Mouse (Mus musculus) kidney, adult 11 months (tissue): Measurements from ENCODE around the gene Lce1c.
"Not testable (repeated sequence)": the region's sequence is repeated elsewhere in the genome, so short reads cannot be mapped to it uniquely, and the experiment has no call there.

Experiments
- DNase-seq: peaks from one replicate; pipeline ENCODE4 v3.0.0; 2022

The Lce1c gene

DNA sequence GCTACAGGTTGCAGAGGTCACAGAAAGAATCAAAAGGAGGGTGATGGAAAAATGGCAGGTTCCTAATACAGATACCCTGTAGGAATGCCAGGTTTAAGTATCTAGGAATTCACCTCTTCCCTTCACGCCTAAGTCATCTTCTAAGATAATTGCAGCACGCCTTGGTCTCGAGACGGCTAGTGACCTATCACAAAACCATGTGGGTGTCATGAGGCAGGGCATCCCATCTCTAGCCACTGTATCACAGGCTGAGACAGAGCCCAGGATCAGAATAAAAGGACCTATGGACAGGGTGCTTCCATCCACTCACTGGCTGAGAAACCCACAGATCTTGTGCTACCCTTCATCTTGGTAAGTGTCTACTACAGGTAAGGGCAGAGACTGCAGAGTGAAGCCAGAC lies at the start of gene Lce1c:
TSS of gene Lce1c (plus strand) at position 301 of the 400 bp plus-strand sequence.
- no peak for DNase-seq

DNA sequence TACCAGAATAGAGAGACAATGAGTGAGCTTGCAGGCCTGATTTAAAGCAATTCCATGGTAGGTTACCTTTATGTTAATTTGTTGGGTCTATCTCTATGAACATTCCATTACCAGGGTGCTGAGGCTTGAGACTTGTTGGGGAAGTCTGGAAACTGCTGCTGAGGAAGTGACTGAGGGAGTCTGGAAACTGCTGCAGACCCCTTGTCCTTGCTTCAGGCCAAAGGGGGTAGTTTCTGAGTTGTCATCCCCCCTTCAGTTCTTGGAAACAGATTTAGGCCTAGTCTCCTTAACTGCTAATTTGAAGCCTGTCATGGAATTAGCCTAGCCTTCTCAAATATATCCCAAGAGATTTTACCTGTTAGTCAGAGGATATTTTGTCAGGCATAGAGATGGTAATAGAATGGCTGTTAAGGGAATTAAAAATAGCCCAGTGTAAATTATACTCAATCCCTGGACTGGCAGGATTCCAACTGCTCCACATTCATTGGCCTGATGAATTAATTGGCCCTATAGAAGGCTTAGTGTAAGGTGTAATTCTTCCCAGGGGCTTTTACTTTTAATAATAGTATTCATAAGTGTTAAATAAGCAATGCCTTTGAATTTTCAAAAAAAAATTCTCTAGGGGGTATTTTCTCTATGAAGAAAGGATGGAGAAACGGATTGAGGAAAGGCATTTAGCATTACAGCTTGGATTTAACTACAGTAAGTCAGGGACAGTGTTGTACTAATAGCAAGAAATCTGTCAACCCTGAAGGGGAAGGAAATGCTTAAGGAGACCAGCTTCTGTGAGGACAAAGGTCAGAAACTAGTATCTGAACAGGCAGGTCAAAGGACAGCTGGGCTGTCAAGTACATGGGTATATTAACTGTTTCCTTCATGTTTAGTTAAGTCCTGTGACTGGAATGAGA lies 41.0 kb upstream of the Lce1c start:
- DNase-seq = peak; percentile 53

DNA sequence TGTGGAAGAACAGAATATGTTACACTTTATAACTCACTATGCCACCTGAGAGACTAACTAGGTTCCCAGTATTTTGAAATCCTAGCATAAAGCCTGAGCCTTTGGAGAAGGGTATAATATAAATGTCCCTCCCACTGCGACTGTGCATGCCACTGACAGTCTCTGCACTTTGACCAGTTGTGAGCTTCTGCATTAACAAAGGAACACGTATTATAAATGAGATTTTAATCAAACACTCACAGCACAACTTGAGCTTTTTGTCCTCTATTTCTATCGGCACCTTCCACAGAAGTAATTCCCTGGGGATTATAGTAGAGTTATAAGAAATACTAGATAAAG lies 40.4 kb upstream of the Lce1c start:
- DNase-seq = no peak

DNA sequence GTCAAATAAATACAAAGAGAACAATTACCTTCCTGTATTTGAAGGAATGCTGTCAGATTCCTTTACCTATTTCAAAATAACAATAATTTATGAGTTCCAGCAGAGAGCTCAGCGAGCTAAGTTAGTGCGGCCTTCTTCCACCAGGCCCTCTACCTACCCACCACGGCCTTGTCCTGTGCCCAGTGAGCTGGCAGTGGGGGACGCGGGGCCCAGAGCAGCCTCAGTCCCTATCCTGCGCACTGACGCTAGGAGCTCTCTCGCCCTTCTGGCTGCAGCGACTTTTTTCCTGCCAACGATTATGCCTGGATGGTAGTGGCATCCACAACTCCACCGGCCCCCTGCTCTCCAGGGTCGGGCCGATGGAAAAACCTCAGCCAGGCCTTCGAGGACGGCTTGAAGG lies 39.2 kb upstream of the Lce1c start:
- DNase-seq = no peak

DNA sequence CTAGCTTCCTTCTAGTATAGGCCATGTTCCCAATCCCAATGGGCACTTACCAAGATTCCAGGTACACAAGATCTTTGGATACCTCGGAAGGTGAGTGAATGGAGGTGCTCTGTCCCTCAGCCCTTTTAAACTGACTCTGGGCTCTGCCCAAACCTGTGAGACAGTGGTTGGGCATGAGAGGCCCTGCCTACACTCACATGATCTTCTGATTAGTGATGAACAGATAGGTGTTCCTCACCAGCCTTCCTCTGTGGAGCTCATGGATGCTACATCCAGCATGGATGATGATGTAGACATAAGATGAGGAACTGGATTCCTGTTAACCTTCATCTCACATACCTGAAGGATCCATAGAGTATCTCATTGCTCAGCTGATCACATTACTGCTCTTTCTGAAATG lies 30.8 kb upstream of the Lce1c start, which contains the start of gene Lce1a1:
TSS of gene Lce1a1 (minus strand) at position 101 of the 400 bp plus-strand sequence.
- DNase-seq = no peak

DNA sequence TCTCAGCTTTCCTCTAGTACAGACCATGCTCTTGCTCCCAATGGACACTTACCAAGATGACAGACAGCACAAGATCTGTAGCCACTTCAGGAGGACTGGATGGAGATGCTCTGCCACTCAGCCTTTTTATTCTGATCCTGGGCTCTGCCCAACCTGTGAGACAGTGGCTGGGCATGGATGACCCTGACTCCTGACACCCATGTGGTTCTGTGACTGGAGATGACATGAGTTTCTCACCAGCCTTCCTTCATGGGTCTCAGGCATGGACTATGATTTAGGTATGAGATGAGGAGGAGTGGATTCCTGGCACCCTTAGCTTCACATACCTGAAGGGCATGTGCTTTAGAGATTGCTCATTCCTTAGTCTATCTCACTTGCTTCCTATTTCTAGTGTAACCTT lies 22.2 kb upstream of the Lce1c start, which contains the start of gene Lce1b:
TSS of gene Lce1b (minus strand) at position 101 of the 400 bp plus-strand sequence.
- no peak for DNase-seq

DNA sequence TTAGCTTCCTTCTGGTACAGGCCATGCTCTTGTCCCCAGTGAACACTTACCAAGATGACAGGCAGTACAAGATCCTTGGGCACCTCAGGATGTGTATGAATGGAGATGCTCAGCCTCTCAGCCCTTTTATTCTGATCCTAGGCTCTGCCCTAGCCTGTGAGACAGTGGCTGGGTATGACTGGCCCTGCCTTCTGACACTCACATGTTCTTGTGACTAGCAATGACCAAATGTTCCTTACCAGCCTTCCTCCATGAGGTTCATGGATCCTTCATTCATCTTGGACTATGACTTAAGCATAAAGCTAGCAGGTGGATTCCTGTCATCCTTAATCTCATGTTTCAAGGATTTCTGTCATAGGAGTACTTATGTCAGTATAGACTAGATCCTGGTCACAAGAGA lies 8.8 kb upstream of the Lce1c start, which contains the start of gene Lce1a2:
TSS of gene Lce1a2 (minus strand) at position 101 of the 400 bp plus-strand sequence.
- no peak for DNase-seq

DNA sequence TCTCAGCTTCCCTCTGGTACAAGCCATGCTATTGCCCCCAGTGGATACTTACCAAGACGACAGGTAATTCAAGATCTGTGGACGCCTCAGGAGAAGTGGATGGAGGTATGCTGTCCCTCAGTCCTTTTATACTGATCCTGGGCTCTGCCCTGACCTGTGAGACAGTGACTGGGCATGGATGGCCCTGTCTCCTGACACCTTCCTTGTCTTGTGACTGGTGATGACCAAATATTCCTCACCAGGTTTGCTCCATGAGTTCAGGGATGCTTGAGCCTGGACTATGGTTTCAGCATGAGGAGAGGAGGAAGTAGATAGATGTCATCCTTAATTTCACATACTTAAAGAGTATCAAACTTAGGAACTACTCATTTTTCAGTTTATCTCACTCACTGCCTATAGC lies 8.1 kb downstream of the Lce1c start, which contains the start of gene Lce1d:
TSS of gene Lce1d (minus strand) at position 101 of the 400 bp plus-strand sequence.
- no peak for DNase-seq

DNA sequence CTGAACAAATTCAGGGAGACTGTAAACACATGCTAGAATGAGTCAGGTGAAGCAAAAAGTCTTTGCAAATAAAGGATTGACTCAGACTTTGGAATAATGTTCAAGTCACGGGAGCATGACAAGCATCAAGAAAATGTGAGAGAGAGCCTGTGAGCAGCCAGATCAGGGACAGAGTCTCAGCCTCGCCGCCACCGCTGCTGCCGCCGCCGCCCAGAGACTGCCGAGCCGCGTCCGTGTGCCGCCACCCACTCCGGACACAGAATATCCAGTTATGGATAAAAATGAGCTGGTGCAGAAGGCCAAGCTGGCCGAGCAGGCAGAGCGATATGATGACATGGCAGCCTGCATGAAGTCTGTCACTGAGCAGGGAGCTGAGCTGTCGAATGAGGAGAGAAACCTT lies 10.1 kb downstream of the Lce1c start:
- not testable (repeated sequence) for DNase-seq

DNA sequence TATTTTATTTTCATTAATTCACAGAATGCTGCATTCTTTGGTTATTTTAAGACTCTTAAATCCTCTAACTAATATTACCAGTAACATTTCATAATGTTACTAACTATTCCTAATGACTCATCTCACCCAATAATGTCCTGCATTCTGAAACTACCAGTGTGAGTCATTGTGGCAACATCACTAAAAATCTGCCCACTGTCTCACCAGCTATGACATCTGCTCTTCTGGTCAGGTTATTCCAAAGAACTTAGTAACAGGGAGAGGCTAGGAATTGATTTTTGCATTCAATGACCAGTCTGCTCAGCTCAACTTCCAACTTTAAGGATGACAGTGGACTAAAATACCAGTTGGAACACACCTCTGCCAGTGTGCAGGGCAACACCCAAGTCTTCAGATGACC lies 12.6 kb downstream of the Lce1c start:
- DNase-seq = no peak

DNA sequence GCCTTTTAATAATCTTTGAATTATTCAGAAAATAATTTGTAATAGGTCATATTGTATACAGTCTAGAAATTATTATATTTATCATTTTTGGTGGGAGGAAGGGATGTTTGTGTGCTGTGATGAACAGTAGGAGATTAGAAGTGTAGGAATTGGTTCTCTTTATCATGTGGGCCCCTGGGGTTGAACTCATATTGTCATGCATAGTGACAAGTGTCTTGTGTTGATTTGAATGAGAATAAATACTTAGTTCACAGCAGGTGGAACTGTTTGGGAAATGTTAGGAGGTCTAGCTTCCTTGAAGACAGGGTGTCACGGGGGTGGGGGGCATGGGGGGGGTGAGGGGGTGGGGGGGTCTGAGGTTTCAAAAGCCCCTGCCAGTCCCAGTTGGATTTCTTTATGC lies 15.6 kb downstream of the Lce1c start:
- DNase-seq = no peak

DNA sequence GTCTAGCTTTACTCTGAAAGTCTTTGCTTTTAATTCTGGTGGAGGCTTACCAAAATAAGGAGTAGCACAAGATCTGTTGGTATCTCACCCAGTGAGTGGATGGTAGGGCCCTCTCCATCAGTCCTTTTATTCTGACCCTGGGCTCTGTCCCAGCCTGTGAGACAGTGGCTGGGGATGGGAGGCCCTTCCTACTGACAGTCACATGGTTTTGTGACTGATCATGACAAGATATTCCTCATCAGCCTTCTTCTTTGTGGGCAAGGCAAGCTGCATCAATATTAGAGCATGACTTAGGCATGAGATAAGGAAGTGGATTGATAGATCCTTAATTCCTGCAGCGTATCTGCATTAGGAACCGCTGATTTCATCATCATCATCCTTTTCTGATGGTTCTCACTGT lies 29.9 kb downstream of the Lce1c start, which contains the start of gene Lce1e:
TSS of gene Lce1e (minus strand) at position 101 of the 400 bp plus-strand sequence.
- DNase-seq = no peak

DNA sequence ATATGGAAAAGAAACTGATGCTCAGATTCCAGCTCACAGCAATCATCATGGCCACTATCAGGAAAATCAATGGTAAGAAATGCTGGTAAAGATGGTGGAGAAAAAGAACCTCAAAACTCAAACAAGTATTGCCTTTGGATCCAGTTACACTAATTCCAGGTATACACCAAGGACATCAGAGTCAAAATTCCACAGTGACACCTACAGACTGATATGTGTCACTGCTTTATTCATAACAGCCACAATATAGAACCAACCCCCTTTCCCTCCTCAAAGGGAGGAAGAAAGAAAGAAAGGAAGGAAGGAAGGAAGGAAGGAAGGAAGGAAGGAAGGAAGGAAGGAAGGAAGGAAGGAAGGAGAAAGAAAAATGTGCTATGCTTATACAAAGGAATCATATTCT lies 36.1 kb downstream of the Lce1c start:
- DNase-seq = no peak

DNA sequence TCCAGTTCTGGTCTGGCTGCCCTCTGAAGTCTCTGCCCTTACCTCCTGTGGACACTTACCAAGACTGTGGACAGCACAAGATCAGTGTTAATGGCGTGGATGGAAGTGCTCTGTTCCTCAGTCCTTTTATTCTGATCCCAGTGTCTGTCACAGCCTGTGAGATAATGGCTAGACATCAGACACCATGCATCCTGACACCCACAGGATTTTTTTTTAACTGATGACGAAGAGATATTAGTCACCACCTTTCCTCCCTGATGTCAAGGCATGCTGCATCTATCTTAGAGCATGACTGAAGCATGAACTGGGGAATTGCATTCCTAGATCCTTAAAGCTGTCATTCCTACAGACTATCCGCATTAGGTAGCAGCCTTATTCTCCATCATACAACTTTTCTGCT lies 41.2 kb downstream of the Lce1c start, which contains the start of gene Lce1f:
TSS of gene Lce1f (minus strand) at position 101 of the 400 bp plus-strand sequence.
- no peak for DNase-seq

DNA sequence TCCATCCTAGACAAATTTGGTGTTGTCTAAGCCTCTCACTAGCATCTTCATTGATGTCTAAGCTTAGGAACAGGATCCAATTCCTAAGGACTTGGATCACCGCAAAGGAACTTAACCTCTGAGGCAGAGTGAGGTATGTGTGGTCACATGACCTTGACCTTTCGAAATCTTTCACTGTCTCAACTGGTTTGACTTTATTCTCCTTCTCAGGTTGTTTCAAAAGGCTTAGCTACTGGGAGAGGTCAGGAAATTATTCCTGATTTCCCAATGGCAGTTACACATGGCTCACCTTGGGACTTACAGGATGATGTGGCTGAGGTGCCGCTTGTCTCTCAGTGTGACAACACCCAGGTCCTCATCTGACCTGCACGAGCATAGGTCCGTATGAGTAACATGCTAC lies 43.6 kb downstream of the Lce1c start:
- DNase-seq = no peak
